Mouse (Mus musculus) frontal cortex, postnatal 36 days (tissue): Measurements from ENCODE around the gene Raph1.
"Not testable (repeated sequence)": the region's sequence is repeated elsewhere in the genome, so short reads cannot be mapped to it uniquely, and the experiment has no call there.

Source experiments
- DNase-seq, 2 experiments: peaks; one replicate each; pipeline ENCODE4 v3.0.0; 2022; ENCODE audit warnings: low spot score in 2 of 2

The Raph1 gene

GRCm38 (mm10) chr1:60565270-60565920 lies 1.5 kb downstream of the Raph1 start:
- peak; percentile 24 to 28 for DNase-seq

- DNase-seq, result no peak
Observed at GRCm38 (mm10) chr1:60564691-60565090, 2.2 kb downstream of the Raph1 start.

GRCm38 (mm10) chr1:60563021-60563420 lies 3.9 kb downstream of the Raph1 start:
- no peak for DNase-seq

- no peak for DNase-seq
Observed at GRCm38 (mm10) chr1:60543681-60544080, 23.2 kb downstream of the Raph1 start.

- DNase-seq, result no peak
Observed at GRCm38 (mm10) chr1:60539272-60539671, 27.6 kb downstream of the Raph1 start.

GRCm38 (mm10) chr1:60534932-60535331 lies 32.0 kb downstream of the Raph1 start:
- DNase-seq, result no peak

GRCm38 (mm10) chr1:60530636-60531035 lies 36.3 kb downstream of the Raph1 start:
- no peak for DNase-seq

- DNase-seq, result no peak
Observed at GRCm38 (mm10) chr1:60530107-60530506, 36.8 kb downstream of the Raph1 start.

- no peak for DNase-seq
Observed at GRCm38 (mm10) chr1:60510584-60510983, 56.3 kb downstream of the Raph1 start.

- no peak for DNase-seq
Observed at GRCm38 (mm10) chr1:60503456-60503855, 63.4 kb downstream of the Raph1 start.

GRCm38 (mm10) chr1:60493421-60493820 lies 73.5 kb downstream of the Raph1 start:
- no peak for DNase-seq

GRCm38 (mm10) chr1:60492404-60492803 lies 74.5 kb downstream of the Raph1 start:
- no peak for DNase-seq

GRCm38 (mm10) chr1:60490510-60490909 lies 76.4 kb downstream of the Raph1 start:
- DNase-seq, result no peak

- no peak for DNase-seq
Observed at GRCm38 (mm10) chr1:60489660-60490059, 77.2 kb downstream of the Raph1 start.

- DNase-seq, result peak; percentile 45 to 53
Observed at GRCm38 (mm10) chr1:60488635-60489034, 78.3 kb downstream of the Raph1 start.

- DNase-seq, result no peak
Observed at GRCm38 (mm10) chr1:60485649-60486048, 81.3 kb downstream of the Raph1 start.

- no peak for DNase-seq
Observed at GRCm38 (mm10) chr1:60482881-60483280, 84.0 kb downstream of the Raph1 start.

- no peak for DNase-seq
Observed at GRCm38 (mm10) chr1:60481561-60481960, 85.3 kb downstream of the Raph1 start.

GRCm38 (mm10) chr1:60470541-60470940 lies 96.4 kb downstream of the Raph1 start:
- DNase-seq, result no peak

- peak in 1 of 2 experiments; percentile 56 for DNase-seq
Observed at GRCm38 (mm10) chr1:60469491-60469890, 97.4 kb downstream of the Raph1 start.

- no peak for DNase-seq
Observed at GRCm38 (mm10) chr1:60460623-60461022, 106.3 kb downstream of the Raph1 start.

- no peak for DNase-seq
Observed at GRCm38 (mm10) chr1:60449896-60450295, 117.0 kb downstream of the Raph1 start.

GRCm38 (mm10) chr1:60447067-60447466 lies 119.8 kb downstream of the Raph1 start:
- DNase-seq, result no peak

- not testable (repeated sequence) for DNase-seq
Observed at GRCm38 (mm10) chr1:60441438-60441837, 125.5 kb downstream of the Raph1 start.
